Mouse (Mus musculus) macrophage (primary cell): ENCODE data around the gene Myh3. TPM values are rescaled to one million over a fixed set of nuclear protein-coding genes. Genes with fewer than 3 reads are reported as not detected.
"Not testable (repeated sequence)": the region's sequence is repeated elsewhere in the genome, so short reads cannot be mapped to it uniquely, and the experiment has no call there.

Source experiments
- H3K27ac ChIP-seq: fragments of 350-480 bp; formaldehyde crosslinking; 2 replicates; pipeline ENCODE4 v1.9.0; 2021
- H3K36me3 ChIP-seq: fragments of 350-480 bp; formaldehyde crosslinking; 2 replicates; pipeline ENCODE4 v1.9.0; 2021; ENCODE audit errors: inconsistent target
- H3K4me3 ChIP-seq: fragments of 350-480 bp; formaldehyde crosslinking; 2 replicates; pipeline ENCODE4 v1.9.0; 2021; ENCODE audit errors: inconsistent target
- H3K79me2 ChIP-seq: fragments of 350-480 bp; formaldehyde crosslinking; 2 replicates; pipeline ENCODE4 v1.9.0; 2021; ENCODE audit errors: inconsistent target
- WGBS: methylation state at CpG from one replicate; pipeline ENCODE4 v1.1.7; 2026; ENCODE audit warnings: inconsistent platforms; ENCODE audit not compliant: missing documents; 5-methylcytosine and 5-hydroxymethylcytosine counted together
- polyA plus RNA-seq: library from polyadenylated mRNA; stranded (reverse); fragments of 250-400 nt; gene quantifications from 3 replicates; pipeline ENCODE4 v1.2.4, GENCODE M21; 2018; ENCODE audit warnings: inconsistent platforms

The Myh3 gene
- polyA plus RNA-seq, 1 experiment from 2014 or later, result 0.03 TPM

DNA sequence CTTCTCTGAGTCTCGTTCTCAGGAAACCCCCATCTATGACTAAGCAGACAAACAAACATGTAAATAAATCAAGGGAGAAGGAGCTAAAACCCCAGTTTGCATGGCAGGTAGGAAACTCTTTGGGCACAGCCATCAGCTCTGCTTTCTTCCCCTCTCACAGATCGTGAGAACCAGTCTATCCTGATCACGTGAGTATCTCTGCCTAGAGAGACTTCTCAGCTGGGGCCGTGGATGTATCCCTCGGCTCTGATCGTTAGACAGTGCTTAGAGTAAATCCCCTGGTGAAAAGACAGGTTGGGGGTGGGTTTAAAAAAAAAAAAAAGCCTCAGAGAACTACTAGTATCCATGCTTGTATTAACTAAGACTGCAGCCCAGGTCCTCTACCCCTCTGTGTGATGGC, 5.1 kb downstream of the Myh3 start:
- Histone ChIP-seq H3K79me2 (no peaks in the 10 kb centered on the region), H3K27ac (no peak overlapping the region), H3K36me3 (no peaks in the 10 kb centered on the region), H3K4me3 (no peak overlapping the region)
- 77% methylated on average over 6 of the region's 6 CpGs for WGBS

DNA sequence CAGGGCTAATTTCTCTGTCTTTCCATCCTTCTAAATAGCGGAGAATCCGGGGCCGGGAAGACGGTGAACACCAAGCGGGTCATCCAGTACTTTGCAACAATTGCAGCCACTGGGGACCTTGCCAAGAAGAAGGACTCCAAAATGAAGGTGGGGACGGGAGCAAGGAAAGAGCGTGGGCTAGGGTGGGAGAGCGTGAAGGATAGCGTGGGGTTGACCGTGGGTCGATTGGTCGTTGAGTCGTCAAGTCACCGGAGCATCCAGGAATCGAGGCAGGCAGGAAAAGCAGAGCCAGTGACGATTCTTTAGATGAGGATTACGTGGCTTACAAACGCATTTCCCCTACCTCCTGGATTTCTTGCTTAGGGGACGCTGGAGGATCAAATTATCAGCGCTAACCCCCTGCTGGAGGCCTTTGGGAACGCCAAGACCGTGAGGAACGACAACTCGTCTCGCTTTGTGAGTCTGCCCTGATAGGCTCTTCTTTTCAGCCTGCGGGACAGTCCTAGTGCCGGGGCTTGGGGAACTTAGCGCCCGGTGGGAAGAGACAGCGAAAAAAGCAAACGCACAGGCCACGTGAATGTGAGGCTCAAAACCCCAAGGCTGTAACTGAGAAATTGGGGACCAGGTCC, 5.7 kb downstream of the Myh3 start:
- Histone ChIP-seq H3K79me2 (no peaks in the 10 kb centered on the region), H3K36me3 (no peaks in the 10 kb centered on the region), H3K27ac (no peak overlapping the region), H3K4me3 (no peak overlapping the region)
- WGBS, result 46% methylated on average over 30 of the region's 32 CpGs

DNA sequence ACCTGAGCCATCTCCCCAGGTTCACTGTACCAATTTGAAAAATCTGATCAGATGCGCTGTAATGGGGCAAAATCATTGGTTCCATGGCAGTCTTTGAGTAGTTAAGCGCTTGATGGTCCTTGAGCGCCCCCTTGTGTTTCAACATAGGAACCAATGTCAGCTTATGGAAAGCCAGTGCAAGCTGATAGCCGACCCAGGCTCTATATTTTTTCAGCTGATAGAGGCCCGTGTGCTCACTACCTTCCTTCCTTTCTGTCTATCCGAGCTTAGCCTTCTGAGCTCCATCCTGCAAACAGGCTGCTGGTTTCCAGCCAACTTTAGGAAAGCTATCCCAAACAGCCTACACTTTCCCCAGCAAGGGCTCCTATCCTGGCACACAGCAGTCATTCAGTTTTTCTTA, 7.4 kb downstream of the Myh3 start:
- WGBS, result 1% methylated on average over 6 of the region's 6 CpGs
- Histone ChIP-seq H3K4me3 (no peak overlapping the region), H3K36me3 (no peaks in the 10 kb centered on the region), H3K79me2 (no peaks in the 10 kb centered on the region), H3K27ac (no peak overlapping the region)

DNA sequence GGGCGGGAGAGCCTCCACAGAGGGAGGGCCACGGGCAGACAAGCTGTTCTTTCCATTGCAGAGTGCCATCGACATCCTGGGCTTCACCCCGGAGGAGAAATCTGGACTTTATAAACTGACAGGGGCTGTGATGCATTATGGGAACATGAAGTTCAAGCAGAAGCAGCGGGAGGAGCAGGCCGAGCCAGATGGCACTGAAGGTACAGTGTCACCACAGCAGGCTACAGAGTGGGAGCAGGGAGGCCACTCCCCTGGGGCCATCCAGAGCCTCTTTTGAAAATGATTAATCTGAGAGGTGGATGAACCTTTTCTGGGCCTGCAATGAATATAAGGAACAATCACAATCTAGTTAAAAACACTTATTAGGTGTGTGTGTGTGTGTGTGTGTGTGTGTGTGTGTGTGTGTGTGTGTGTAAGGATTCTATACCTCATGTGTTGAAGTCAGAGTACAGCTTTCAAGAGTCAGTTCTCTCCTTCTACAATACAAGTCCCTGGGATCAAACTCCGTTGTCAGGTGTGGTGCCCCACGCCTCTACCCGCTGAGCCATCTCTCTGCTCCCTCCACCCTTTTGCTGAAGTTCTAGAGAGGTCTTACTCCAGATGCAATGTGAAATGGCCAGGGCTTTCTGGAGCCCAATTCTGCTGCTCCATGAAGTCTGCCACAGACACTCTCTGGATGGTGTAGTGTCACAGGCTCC, 8.5 kb downstream of the Myh3 start:
- 72% methylated on average over 9 of the region's 9 CpGs for WGBS
- H3K36me3 ChIP-seq, result no peaks in the 10 kb centered on the region
- H3K27ac ChIP-seq, result no peak overlapping the region
- H3K79me2 ChIP-seq, result no peaks in the 10 kb centered on the region
- H3K4me3 ChIP-seq, result no peak overlapping the region

DNA sequence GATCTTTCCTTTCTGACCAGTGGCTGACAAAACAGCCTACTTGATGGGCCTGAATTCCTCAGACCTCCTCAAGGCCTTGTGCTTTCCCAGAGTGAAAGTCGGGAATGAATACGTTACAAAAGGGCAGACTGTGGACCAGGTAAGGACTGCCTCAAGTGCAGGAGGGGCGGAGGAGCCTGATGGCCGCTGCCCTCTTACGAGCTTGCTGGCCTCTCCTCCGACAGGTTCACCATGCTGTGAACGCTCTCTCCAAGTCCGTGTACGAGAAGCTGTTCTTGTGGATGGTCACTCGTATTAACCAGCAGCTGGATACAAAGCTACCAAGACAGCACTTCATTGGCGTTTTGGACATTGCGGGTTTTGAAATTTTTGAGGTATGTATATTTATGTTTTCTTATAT, 9.1 kb downstream of the Myh3 start:
- Histone ChIP-seq H3K4me3 (no peak overlapping the region), H3K27ac (no peak overlapping the region), H3K36me3 (no peaks in the 10 kb centered on the region), H3K79me2 (no peaks in the 10 kb centered on the region)
- WGBS, result 84% methylated on average over 12 of the region's 12 CpGs

DNA sequence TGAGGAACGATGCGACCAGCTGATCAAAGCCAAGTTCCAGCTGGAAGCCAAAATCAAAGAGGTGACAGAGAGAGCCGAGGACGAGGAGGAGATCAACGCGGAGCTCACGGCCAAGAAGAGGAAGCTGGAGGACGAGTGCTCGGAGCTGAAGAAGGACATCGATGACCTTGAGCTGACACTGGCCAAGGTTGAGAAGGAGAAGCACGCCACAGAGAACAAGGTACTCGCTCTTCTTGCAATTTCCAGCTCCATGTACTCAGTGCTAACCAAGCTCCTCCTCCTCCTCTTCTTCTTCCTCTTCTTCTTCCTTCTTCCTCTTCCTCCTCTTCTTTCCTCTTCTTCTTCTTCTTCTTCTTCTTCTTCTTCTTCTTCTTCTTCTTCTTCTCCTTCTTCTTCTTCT, 14.3 kb downstream of the Myh3 start:
- H3K4me3 ChIP-seq, H3K79me2 ChIP-seq, H3K27ac ChIP-seq, H3K36me3 ChIP-seq: not testable (repeated sequence)
- 82% methylated on average over 7 of the region's 12 CpGs for WGBS

DNA sequence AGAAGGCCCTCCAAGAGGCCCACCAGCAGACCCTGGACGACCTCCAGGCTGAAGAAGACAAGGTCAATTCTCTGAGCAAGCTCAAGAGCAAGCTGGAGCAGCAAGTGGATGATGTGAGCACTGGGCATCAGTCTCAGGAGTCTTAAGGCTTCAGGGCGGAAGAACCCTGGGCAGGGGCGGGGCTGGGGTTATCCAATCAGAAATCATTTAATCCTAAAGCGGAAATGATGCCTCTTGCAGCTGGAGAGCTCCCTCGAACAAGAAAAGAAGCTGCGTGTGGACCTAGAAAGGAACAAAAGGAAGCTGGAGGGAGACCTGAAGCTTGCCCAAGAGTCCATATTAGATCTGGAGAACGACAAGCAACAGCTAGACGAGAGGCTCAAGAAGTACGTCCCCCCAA, 15.1 kb downstream of the Myh3 start:
- H3K4me3 ChIP-seq, result no peak overlapping the region
- no peaks in the 10 kb centered on the region for H3K36me3 ChIP-seq
- H3K79me2 ChIP-seq, result no peaks in the 10 kb centered on the region
- no peak overlapping the region for H3K27ac ChIP-seq
- 76% methylated on average over 9 of the region's 9 CpGs for WGBS

DNA sequence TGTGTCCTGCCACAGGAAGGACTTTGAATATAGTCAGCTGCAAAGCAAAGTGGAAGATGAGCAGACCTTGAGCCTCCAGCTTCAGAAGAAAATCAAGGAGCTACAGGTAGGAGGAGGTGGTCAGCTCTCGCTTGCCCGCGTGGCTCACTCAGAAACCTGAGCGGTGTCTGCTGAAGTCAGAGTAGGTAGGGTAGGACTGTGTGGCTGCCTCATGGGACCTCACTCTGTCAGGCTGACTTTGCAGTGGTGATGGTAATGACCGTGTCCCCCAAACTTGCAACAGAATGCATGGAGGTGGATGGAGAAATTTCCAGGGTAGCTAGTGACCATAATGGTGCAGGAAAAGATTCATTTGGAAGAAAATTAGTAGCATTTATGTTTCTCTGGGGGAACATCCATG, 15.6 kb downstream of the Myh3 start:
- whole genome bisulfite sequencing, result 98% methylated on average over 5 of the region's 5 CpGs
- no peaks in the 10 kb centered on the region for H3K36me3 ChIP-seq
- no peak overlapping the region for H3K27ac ChIP-seq
- H3K79me2 ChIP-seq, result no peaks in the 10 kb centered on the region
- H3K4me3 ChIP-seq, result no peak overlapping the region

DNA sequence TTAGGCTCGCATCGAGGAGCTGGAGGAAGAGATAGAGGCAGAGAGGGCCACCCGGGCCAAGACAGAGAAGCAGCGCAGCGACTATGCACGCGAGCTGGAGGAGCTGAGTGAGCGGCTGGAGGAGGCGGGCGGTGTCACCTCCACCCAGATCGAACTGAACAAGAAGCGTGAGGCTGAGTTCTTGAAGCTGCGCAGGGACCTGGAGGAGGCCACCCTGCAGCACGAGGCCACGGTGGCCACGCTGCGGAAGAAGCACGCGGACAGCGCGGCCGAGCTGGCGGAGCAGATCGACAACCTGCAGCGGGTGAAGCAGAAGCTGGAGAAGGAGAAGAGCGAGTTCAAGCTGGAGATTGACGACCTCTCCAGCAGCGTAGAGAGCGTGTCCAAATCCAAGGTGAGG, 16.4 kb downstream of the Myh3 start:
- Histone ChIP-seq H3K4me3 (no peak overlapping the region), H3K36me3 (no peaks in the 10 kb centered on the region), H3K79me2 (no peaks in the 10 kb centered on the region), H3K27ac (no peak overlapping the region)
- 75% methylated on average over 29 of the region's 29 CpGs for WGBS

DNA sequence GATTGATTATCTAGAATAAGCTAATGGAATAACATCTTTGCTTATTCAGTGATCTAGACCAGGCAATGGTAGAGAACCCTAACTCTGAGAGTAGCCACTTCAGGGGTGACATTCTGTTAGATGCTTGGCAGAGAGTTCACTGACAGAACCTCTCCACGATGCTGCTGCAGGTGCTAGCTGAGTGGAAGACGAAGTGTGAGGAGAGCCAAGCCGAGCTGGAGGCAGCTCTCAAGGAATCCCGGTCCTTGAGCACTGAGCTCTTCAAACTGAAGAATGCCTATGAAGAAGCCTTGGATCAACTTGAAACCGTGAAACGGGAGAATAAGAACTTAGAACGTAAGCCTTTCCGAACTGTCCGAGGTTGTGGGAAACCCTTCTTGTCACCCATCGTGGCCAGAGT, 19.6 kb downstream of the Myh3 start:
- no peaks in the 10 kb centered on the region for H3K79me2 ChIP-seq
- H3K27ac ChIP-seq, result no peak overlapping the region
- no peak overlapping the region for H3K4me3 ChIP-seq
- H3K36me3 ChIP-seq, result no peaks in the 10 kb centered on the region
- WGBS, result 90% methylated on average over 10 of the region's 10 CpGs

DNA sequence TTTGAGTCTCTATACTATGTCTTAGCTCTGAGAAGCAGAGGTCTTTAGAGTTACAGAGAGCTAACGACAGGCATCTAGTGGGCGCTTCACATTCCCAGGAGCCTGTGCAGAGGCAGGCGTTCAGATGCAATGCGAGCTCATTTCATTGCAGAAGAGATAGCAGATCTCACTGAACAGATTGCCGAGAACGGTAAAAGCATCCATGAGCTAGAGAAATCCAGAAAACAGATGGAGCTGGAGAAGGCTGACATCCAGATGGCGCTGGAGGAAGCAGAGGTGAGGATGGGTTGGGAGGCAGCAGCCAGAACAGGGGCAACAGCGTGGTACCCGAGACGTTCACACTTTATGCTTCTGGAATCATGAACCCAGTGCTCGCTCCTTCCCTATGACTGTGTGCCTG, 20.3 kb downstream of the Myh3 start:
- Histone ChIP-seq H3K79me2 (no peaks in the 10 kb centered on the region), H3K4me3 (no peak overlapping the region), H3K27ac (no peak overlapping the region), H3K36me3 (no peaks in the 10 kb centered on the region)
- WGBS, result 84% methylated on average over 11 of the region's 11 CpGs

DNA sequence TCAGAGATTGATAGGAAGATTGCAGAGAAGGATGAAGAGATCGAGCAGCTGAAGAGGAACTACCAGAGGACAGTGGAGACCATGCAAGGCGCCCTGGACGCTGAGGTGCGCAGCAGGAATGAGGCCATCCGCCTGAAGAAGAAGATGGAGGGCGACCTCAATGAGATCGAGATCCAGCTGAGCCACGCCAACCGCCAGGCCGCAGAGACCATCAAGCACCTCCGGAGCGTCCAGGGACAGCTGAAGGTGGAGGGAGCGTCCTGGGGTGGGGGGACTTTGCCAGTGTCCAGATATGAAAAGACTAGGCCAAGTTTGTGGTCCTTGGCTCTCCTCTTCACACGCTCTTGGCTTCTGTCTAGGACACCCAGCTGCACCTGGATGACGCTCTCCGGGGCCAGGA, 21.1 kb downstream of the Myh3 start:
- no peak overlapping the region for H3K27ac ChIP-seq
- no peaks in the 10 kb centered on the region for H3K36me3 ChIP-seq
- no peak overlapping the region for H3K4me3 ChIP-seq
- whole genome bisulfite sequencing, result 89% methylated on average over 16 of the region's 16 CpGs
- H3K79me2 ChIP-seq, result no peaks in the 10 kb centered on the region

DNA sequence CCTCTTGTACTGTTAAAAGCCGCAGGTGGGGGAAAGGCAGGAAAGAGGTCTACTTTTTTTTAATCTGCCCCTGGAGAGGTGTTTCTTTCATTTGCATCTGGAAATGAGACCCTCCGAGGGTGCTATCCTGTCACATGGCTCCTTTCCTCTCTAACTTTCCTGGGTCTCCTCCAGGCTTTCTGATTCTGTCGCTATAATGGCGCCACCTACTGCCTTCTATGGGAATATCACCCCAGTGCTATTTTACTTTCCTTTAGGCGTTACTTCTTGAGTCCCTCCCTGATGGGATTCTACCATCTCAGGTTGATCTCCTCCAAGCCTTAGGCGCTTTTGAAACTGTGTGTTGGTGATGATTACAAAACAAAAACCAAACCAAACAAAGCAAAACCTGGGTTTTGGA, 22.1 kb downstream of the Myh3 start:
- Histone ChIP-seq H3K27ac (no peak overlapping the region), H3K4me3 (no peak overlapping the region), H3K79me2 (no peaks in the 10 kb centered on the region), H3K36me3 (no peaks in the 10 kb centered on the region)
- WGBS, result 34% methylated on average over 6 of the region's 6 CpGs

DNA sequence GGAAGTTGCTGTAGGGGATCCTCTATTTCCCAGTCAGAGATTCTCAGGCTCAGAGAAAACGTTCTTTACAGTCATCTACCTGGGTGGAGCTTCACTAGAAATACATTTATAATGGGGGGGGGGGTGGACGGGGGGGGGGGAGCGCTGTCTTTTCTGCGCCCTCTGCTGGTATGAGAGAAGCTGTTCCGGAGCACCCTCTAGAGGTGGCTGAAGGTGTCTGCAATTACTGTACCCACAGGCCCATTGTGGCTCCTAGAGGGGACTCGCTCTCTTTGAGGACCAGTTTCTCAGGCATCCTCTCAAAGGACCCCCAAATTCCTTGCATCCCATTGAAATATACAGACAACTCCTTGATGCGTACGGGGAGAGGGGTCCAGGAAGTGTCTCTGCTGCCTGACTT, 23.6 kb downstream of the Myh3 start:
- Histone ChIP-seq H3K27ac (no peak overlapping the region), H3K79me2 (no peaks in the 10 kb centered on the region), H3K4me3 (no peak overlapping the region), H3K36me3 (no peaks in the 10 kb centered on the region)
- WGBS, result 24% methylated on average over 7 of the region's 8 CpGs

DNA sequence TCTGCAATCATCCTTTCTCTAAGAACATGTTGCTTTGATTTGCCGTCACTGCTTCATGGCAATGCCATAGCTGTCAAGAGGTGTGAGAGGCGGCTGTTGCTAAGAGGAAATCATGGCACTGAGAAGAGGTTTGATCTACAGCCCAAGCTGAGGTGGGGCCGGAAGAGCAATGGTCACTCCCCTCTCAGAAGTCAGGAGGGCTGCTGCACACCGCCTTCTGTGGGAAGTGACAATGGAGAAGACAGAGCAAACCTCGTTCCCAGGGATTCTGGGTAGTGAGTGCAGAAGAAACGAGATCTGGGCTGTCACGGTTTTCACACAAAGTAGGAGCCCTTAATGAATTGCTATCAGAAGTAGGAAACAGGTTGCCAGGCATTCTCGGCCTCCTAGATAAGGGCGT, 25.2 kb downstream of the Myh3 start:
- WGBS, result 89% methylated on average over 9 of the region's 9 CpGs
- Histone ChIP-seq H3K79me2 (no peaks in the 10 kb centered on the region), H3K4me3 (no peak overlapping the region), H3K36me3 (no peaks in the 10 kb centered on the region), H3K27ac (no peak overlapping the region)

DNA sequence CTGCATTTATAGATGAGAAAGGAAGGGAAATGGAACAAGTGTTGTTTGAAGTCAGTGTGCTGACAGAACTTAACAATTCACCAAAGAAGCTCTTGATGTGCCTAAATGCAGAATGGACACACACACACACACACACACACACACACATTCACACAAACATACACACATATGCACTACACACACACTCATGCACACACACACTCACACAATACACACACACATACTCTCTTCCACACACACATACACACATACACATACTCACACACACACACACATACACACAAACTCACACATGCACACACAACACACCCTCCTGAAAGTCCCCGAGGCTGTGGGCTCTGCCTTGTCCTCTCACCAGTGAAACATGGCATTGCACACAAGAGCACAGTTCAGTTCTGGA, 26.1 kb downstream of the Myh3 start:
- 46% methylated on average over 1 of the region's 1 CpGs for WGBS
- no peaks in the 10 kb centered on the region for H3K36me3 ChIP-seq

More for the DNA sequence above, 26.1 kb downstream of the Myh3 start:
- Histone ChIP-seq H3K79me2 (no peaks in the 10 kb centered on the region), H3K4me3 (no peak overlapping the region), H3K27ac (no peak overlapping the region)
